Mouse (Mus musculus) monocyte, adult 5-6 weeks (primary cell): ENCODE results near the gene Trim30c. TPM values are rescaled to one million over a fixed set of nuclear protein-coding genes. Genes with fewer than 3 reads are reported as not detected.
"Not testable (repeated sequence)": the region's sequence is repeated elsewhere in the genome, so short reads cannot be mapped to it uniquely, and the experiment has no call there.

Experiments used
- ATAC-seq: fragments of 153-309, 156-312 bp; replicated peaks from 2 replicates; pipeline ENCODE4 v1.8.0; 2017; ENCODE audit warnings: mild to moderate bottlenecking; ENCODE audit not compliant: low TSS enrichment, insufficient number of reproducible peaks, severe bottlenecking, poor library complexity, low FRiP score
- total RNA-seq: library from RNA; stranded (forward); fragments of 200-1000, 200-491, 200-594 nt; gene quantifications from 3 replicates; pipeline ENCODE4 v1.2.3, GENCODE M21; 2017

Gene Trim30c
- total RNA-seq = 0.58 to 1.1 TPM in 2 of 3 replicates, not detected in the other

DNA sequence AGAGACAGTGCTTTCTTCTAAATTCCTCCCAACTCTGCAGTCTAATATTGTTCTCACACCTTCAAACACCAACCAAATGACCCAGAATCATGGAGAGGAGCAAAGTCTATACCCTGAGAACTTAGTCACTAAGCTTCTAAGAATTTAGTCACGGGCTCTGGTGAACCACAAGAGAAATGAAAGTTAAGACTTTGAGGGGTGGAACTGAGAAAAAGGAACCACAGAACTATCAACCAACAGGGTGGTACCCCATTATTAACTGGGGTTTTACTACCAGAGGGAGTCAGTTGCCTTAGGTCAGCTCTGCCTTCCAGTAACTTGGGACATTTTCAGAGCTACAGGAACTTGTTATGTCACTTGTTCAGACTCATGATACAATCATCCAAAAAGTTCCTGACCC is at the start of gene Trim30c:
Gene Trim30c, minus strand, starts transcription at position 140 of the 400 bp plus-strand sequence.
- peak; percentile 40; the same call in 1 of the 2 replicates for ATAC-seq

- ATAC-seq = peak; percentile 89
These were observed 45.5 kb upstream of the Trim30c start for GRCm38 (mm10) chr7:104445961-104446645.

GRCm38 (mm10) chr7:104404460-104404950 is 3.9 kb upstream of the Trim30c start:
- no peak for ATAC-seq

GRCm38 (mm10) chr7:104401140-104401539 is 503 bp upstream of the Trim30c start:
- no peak for ATAC-seq

DNA sequence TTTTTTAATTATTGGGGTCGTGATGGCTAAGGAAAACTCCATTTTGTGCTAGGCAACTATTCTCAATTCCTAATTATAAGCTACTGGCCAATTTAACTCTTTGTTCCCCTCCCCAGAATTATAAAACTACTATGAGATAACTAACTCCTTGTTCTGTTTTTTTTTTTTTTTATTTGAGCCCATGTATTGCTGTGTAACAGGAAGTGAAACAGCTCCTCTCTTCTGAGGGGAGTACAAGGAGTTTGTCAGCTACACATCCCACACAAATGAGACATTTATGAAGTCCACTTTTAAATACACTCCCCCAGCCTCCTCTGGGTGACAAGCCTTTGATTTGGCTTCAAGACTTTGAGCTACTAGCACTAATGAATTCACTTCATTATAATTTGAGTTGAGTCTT is 2.1 kb downstream of the Trim30c start:
- no peak for ATAC-seq

DNA sequence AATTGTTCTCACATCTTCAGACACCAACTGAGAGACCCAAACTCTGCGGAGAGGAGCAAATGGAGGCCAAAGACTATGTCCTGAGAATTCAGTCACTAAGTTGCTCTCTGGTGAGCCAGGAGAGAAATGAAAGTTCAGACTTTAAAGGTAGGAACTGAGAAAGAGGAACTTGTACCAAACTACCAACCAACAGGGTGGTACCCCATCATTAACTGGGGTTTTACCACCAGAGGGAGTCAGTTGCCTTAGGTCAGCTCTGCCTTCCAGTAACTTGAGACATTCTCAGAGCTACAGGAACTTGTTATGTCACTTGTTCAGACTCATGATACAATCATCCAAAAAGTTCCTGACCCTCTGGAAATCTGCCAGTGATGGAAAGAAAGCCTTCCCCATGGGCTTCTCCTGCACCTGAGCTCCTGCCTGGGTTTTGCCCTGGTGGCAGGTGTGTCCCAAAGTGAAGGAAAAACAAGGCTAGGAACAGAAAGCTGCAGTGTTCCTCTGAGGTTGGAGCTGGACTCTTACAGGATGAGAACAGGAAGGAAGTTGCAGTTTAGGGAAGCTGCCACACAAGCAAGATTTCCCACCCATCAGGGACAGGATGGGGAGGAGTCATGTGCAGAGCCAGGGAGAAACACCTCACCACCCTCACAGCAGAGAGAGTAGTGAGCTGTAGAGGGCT is 30.8 kb downstream of the Trim30c start, which contains the start of gene Trim30b:
Gene Trim30b, minus strand, starts transcription at position 149 of the 679 bp plus-strand sequence.
- peak; percentile 82 for ATAC-seq

DNA sequence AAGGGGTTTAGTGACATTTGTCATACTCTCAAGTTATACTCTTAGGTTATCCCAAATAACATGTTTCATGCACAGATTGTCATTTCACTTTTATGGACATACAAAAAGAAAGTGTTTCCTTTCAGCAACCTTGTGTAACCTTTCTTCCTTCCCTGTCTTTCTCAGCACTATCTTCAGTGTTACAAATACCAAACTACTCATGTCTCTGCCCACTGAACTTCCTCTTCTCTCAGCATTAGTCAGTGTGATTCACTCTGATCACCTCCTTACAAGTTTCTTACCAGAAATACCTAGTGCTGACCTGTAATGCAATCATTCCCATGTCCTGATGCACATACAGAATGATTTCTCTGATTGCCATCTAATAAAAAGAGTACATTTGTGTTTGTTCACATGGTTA is 34.3 kb downstream of the Trim30c start:
- no peak; the same call in 1 of the 2 replicates for ATAC-seq

GRCm38 (mm10) chr7:104353600-104353967 is 47.1 kb downstream of the Trim30c start:
- peak; percentile 1; the same call in 1 of the 2 replicates for ATAC-seq

DNA sequence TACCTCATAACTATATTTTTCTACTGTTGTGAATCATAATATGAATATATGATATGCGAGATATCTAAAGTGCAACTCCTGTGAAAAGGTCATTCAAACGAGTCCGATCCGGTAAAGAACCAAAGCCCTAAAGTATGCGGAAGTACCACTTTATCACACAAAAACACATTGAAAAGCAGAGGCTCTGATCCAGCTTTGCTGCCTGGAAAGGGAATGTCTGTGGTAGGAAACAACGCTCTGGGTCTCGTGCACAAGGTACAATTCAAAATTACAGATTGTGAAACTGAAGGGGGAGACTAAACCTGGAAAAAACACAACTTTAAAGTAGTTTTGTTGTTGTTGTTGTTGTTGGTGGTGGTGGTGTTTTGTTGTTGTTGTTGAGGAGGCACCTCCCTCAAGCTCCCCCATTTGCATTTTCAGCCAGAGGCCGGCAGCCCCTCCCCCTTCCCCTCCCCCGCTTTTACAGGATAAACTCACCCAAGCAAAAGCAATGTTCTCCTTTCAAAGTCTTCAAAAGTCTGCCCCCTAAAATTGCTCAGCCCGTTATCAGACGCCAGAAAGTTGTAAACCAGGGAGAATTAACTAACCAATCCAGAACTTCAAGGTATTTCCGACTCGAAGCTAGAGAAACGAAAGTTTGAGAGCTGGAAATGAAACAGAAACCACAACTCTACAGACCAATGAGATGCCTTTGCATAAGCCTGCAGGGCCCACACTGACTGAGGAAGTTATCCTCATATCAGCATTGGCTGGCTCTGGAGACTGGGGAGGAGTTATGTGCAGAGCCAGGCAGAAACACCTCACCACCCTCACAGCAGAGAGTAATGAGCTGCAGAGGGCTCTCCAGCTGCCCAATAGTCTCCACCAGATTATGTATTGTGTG is 47.7 kb downstream of the Trim30c start, which contains the start of gene Trim12c:
Gene Trim12c, minus strand, starts transcription at position 646 of the 883 bp plus-strand sequence.
- peak; percentile 97 for ATAC-seq

DNA sequence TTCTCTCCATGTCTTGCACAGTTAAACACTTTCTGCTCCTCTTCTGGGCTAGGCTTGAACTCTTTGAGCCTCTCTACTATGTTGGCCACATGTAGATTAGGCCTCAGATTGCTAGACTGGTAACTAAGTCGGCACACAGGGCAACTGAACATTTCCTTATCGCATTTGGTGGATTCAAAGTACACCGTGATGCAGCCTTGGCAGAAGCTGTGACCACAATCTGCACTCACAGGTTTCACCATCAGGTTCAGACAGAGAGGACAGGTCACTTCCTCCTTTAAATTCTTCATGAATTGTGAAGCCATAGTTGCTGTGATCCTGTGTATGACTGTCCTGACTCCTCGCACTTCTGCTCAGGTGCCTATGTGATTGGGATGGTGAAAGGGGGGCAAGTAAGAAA is 52.6 kb downstream of the Trim30c start:
- 0 out of 2 replicates have a peak, but pooled peaks have one; percentile 18 for ATAC-seq

DNA sequence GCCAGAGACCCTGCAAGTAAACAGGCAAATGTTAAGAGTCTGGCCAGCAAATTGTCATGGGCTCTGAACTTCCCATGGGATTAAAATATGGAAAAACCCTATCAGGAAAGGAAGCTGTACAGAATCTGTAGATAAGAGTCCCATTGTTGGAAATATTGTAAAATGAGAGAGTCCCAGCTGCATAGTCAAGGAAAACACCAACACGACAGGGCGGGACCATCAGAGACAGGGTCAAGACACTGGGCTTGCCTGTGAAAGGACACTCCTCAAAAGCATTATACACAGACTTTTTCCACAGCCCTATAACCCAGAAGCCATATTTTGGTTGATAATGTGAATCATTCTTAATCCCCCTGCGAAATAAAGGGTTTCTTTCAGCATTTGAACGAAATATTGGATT is 59.9 kb downstream of the Trim30c start:
- not testable (repeated sequence) for ATAC-seq

GRCm38 (mm10) chr7:104335547-104335946 is 65.1 kb downstream of the Trim30c start:
- peak; percentile 53; the same call in 1 of the 2 replicates for ATAC-seq

Other genes starting within 250 kb of the Trim30c start
- not detected in 3 replicates for gene Olfm5, start 236.0 kb downstream of the Trim30c start, total RNA-seq
- not detected in 3 replicates for gene Olfr648, start 217.4 kb downstream of the Trim30c start, total RNA-seq
- gene Olfr649, start 204.9 kb downstream of the Trim30c start, total RNA-seq = not detected in 3 replicates
- 0.21 to 1.6 TPM in 2 of 3 replicates, not detected in the other for gene Trim6, start 182.0 kb downstream of the Trim30c start, total RNA-seq
- gene Trim34a, start 156.4 kb downstream of the Trim30c start, total RNA-seq = 41.8 to 60.5 TPM (median 42.8 TPM) in 3 replicates
- 16.7 to 39.3 TPM (median 25.4 TPM) in 3 replicates for gene Trim5, start 112.7 kb downstream of the Trim30c start, total RNA-seq
- 151 to 341 TPM (median 152 TPM) in 3 replicates for gene Trim12a, start 85.4 kb downstream of the Trim30c start, total RNA-seq
- gene Trim34b, start 71.4 kb downstream of the Trim30c start, total RNA-seq = 1.6 to 6.2 TPM (median 1.8 TPM) in 3 replicates
- 38.3 to 79.6 TPM (median 51.5 TPM) in 3 replicates for gene Trim12c, start 47.5 kb downstream of the Trim30c start, total RNA-seq
- 23.5 to 27.5 TPM (median 27.2 TPM) in 3 replicates for gene Trim30b, start 31.0 kb downstream of the Trim30c start, total RNA-seq
- 50.5 to 91.1 TPM (median 54.1 TPM) in 3 replicates for gene Trim30a, start 64.4 kb upstream of the Trim30c start, total RNA-seq
- 26.0 to 47.8 TPM (median 29.6 TPM) in 3 replicates for gene Trim30d, start 107.0 kb upstream of the Trim30c start, total RNA-seq
- gene Olfr651, start 149.3 kb upstream of the Trim30c start, total RNA-seq = not detected in 3 replicates
- not detected in 3 replicates for gene Olfr652, start 160.1 kb upstream of the Trim30c start, total RNA-seq
- gene Olfr653, start 176.5 kb upstream of the Trim30c start, total RNA-seq = not detected in 3 replicates
- 0.67 TPM in 1 of 3 replicates, not detected in the others for gene Olfr654, start 186.2 kb upstream of the Trim30c start, total RNA-seq
- not detected in 3 replicates for gene Olfr655, start 200.9 kb upstream of the Trim30c start, total RNA-seq
- not detected in 3 replicates for gene Olfr656, start 213.1 kb upstream of the Trim30c start, total RNA-seq
- not detected in 3 replicates for gene Olfr657, start 224.0 kb upstream of the Trim30c start, total RNA-seq
- gene Olfr658, start 246.5 kb upstream of the Trim30c start, total RNA-seq = not detected in 3 replicates